Mouse (Mus musculus) kidney, adult 11 months (tissue): ENCODE results near the gene Gm20388.

ENCODE experiments used
- DNase-seq: peaks from one replicate; pipeline ENCODE4 v3.0.0; 2022

Gm20388 gene

DNA sequence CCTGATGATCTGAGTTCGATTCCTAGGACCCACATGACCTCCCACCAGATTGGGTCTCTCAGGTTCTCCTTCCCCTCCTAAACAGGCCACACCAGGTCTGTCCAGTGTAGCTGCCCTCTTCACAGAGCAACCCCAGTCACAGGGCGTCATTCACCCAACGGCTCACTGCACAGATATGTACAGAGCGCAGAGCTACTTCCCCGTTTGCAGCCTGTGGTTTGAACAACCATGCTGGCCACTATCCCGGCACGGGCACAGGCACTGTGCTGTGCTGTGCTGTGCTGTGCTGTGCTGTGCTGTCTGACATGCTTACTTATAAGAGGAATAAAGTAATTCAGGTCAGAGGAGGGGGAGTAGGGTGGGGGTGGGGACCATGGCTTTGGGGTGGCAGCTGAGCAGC is 105.8 kb downstream of the Gm20388 start:
- DNase-seq, result no peak

DNA sequence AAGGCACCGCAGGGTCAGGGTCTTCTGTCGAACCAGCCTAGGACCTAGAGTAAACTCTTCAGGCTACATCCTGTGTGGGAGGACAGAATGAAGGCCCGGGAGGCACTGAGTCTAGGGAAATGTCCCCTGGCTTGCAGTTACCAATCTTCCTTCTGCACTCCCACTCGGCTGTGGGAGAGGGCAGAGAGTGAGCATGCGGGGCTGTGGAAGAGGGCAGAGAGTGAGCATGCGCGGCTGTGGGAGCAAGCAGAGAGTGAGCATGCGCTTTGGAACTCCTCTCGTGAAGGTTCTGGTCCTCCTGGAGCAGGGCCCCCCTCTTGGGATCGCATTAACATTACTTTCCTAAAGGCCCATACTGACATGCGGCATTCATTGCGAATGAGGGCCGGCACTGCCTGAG is 106.7 kb downstream of the Gm20388 start:
- DNase-seq, result no peak

DNA sequence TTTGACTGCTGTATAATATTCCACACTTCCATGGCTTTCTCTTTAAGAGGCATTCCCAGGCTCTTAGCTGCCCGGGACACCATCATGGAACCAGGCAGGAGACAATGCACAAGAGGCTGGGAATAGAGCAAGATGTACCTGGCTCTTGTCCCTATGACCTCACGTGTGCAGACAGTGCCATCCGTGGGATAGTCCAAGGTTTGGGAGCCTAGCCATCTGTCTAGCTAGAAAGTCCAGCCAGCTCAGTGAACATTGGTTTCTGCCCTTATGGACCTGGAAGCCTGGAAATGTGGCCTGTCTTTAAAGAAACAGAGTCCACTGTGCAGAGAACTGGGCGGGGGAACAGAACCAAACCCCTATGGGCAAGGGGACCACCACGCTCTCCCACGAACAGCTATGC is 107.1 kb downstream of the Gm20388 start:
- peak; percentile 80 for DNase-seq

DNA sequence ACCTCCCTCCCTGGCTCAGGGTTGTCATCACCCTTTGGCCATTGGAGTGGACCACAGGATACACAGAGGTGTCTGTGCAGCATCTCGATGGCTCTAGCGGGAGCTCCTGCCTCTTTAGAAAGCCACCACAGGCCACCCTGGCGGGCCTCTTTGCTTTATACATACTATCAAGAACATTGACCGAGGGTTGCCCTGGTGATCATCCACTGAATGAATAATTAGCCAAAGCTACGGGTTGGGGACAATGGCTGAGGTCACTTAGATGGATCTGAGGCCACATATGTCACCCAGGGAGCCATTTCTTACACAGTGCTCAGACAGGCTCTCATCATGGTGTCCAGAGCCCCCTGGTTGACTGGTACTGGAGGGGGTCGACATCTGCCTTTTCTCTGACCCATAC is 107.7 kb downstream of the Gm20388 start:
- DNase-seq, result no peak

DNA sequence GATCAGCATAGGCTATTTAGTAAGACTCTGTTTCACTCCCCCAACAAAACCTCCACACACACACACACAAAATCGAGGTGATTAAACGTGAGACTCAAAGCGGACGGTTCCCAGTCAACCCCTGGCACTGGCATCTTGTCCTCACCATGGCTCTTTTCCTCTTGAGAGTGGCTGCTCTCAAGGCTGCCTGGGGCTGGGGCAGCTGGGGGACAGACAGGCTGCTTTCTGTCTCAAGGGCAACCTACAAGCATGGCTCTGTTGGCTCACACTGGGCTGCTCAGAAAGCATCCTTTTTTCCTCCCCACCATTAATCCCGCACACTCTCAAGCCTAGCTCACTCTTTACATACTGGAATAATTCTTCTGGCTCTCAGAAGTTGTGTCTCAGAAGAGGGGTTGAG is 108.7 kb downstream of the Gm20388 start:
- DNase-seq, result no peak

GRCm38 (mm10) chr8:120020298-120020697 is 109.7 kb downstream of the Gm20388 start:
- no peak for DNase-seq

DNA sequence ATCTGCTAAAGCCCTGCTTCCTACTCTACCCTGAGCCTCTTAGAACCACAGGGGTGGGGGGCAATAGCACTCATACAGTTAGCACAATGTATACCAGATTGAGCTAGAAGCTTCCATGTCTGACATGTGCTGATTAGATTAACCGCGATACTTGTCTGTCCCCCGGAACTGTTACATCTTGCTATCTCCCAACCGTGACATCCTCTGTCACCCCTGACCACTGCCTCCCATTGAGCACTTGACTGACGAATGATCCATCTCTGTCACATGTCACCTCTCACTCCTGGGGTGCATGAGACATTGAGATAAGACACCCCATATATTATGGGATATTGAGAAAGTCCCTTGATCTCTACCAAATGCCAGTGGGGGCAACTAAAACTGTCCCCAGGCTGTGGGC is 115.6 kb downstream of the Gm20388 start:
- DNase-seq, result no peak

DNA sequence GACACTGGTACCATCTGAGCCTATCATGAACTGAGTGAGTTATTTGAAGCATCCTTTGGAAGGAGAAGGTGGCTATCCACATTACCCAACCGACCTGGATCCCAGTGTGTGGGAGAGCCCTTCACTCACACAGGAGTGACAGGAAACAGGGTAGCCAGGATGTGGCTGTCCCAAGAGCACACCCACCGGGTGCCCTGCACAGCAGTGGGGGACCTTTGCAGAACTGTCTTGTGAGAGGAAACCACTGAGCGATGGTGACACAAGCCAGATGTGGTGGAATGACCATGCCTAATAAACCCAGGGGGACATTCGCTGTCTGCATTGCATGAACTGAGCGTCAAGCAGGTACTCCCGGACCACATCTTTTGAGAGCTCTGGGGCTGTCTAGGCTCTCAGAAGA is 116.3 kb downstream of the Gm20388 start:
- DNase-seq, result no peak

- no peak for DNase-seq
Observed at GRCm38 (mm10) chr8:120030447-120030846, 119.8 kb downstream of the Gm20388 start.

DNA sequence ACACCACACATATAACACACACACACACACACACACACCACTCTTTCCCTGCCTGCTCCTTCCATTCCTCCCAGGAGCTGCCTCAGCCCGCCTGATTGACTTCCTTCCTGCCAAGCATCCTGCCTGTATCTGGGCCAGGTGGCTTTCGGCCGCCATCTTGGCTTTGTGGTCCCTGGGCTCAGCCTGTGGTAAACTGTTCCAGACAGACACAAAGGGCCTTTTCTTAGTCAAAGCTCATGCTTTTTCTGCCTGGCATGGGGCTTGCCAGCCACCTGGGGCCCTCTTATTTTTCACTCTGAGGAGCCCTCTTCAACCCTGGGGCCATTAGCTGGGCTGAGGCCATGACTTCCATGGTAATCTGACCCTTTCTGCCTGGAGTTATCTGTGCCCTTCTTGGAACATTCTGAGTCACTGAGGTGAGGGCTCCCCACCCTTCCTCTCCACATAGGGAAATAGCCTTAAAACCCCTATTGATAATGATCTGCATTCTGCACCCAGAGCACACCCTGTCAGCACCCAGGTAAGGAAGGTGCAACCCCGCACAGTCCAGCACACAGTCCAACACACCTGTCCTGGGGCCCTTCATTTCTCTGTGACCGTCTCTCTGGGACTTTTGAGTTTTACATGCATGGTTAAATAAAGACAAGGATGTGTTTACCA is 122.0 kb downstream of the Gm20388 start:
- DNase-seq, result no peak

DNA sequence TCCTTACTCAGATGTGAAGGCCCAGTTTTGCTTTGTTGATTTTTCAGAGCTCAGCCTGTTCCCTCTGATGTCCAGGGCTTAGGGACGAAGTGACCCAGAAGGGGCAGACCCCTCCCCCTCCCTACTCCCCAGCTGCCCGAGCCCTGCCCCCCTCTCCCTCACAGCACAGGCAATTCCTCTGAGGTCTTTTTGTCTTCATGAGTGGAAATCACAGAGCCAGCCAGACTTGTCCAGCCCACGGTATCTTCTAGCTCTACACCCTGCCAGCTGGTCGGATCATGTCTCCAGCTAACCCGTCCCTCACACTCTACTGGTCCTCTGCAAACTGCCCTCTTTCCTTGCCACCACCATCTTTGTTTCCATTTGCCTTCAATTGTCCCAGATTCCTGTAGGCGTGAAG is 123.8 kb downstream of the Gm20388 start:
- no peak for DNase-seq

- no peak for DNase-seq
Observed at GRCm38 (mm10) chr8:120036111-120036510, 125.5 kb downstream of the Gm20388 start.

DNA sequence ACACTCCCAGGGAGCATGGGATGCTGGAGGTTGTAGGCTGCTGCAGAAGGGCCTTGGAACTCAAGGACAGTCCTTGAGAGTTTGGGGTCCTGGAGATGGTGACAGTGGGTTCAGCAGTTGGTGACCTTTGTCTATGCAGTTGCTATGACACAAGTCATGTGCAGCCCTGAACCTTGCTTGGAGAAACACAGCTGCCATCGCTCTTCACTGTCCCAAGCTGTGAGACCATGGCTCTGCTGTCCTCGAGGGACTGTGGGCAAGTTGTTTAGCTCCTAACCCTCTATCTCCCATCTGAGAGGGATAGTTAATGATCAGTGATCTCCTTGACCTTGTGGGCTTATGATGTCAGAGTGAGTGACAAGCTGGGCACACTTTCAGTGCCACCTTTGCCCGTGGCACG is 125.9 kb downstream of the Gm20388 start:
- no peak for DNase-seq

GRCm38 (mm10) chr8:120037199-120037598 is 126.6 kb downstream of the Gm20388 start:
- peak; percentile 63 for DNase-seq

- no peak for DNase-seq
Observed at GRCm38 (mm10) chr8:120037611-120038010, 127.0 kb downstream of the Gm20388 start.

GRCm38 (mm10) chr8:120038741-120039140 is 128.1 kb downstream of the Gm20388 start:
- no peak for DNase-seq

- DNase-seq, result no peak
Observed at GRCm38 (mm10) chr8:120039313-120039919, 128.8 kb downstream of the Gm20388 start.

DNA sequence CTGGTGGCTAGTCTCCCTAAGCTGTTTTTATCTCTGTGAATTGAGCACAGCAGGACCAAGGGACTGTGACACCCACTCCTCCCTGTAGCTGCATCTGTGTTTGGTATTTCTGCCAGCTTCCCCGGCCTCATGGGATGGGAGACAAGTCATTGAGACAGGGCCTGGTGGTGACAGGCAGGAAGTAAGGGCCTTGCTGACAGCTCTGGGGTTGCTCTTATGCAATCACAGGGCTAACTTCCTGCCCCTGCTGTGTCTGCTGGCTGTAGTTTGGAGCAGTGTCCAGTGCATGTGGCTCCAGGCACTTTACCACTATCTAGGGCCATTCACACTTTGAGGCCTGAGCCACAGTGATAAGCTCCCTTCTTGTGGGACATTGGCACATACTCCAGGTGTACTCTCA is 130.2 kb downstream of the Gm20388 start:
- peak; percentile 52 for DNase-seq

- no peak for DNase-seq
Observed at GRCm38 (mm10) chr8:120042542-120043312, 132.1 kb downstream of the Gm20388 start.

DNA sequence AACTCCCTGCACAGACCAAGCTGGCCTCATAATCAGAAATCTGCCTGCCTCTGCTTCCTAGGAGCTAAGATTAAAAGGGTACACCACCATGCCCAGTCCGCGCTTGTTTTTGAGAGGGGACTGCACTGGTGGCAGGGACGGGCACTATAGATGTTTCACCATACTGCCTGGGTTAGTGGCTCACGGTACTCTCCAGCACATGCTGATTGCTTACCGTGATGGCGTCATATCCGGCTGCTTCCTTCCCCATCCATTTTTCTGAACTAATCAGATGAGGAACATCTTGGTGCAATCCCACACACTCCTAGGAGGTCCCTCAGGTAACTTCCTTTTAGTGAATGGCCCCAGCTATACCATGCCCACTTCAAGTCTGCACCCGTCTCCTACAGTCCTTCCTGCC is 134.3 kb downstream of the Gm20388 start:
- no peak for DNase-seq

DNA sequence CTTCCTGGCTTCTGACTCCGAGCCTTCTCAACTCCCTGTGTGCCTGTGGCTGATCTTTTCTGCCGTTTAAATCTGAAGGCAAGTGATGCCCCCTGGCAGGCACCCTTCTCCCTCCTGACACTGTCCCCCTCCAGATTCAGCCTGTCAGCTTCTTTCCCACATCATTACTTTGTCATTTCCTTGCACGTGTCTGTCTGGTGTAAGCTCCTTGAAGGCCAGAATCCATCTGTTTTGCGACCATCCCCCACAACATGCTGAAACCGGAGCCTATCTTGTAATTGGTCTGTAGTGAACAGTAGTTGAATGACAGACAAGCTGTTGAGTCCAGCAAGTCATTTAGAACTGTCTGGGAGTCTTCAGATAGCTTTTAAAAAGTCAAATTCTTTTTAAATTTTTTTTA is 134.8 kb downstream of the Gm20388 start:
- DNase-seq, result no peak

- DNase-seq, result peak; percentile 97
Observed at GRCm38 (mm10) chr8:120046258-120047020, 135.8 kb downstream of the Gm20388 start.

DNA sequence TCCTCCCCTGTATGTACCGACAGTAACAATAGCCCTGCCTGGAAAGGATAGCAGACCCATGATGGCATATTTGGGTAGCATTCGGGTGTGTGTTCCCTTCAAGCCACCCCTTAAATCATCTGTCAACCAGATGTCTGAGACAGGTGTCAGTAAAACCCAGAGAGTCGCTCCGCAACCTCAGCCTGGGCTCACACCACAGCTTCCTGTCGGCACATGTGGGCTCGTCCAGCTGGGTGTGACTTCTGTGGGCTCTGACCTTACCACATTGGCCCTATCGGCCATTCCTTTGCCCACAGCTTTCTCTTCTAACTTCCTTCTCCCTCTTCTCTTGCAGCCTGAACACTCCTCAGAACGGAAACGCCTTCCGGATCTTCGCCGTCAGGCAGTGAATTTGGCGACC is 139.3 kb downstream of the Gm20388 start:
- DNase-seq, result no peak
